Mouse (Mus musculus): ENCODE results near the gene Gm3448.

DNA sequence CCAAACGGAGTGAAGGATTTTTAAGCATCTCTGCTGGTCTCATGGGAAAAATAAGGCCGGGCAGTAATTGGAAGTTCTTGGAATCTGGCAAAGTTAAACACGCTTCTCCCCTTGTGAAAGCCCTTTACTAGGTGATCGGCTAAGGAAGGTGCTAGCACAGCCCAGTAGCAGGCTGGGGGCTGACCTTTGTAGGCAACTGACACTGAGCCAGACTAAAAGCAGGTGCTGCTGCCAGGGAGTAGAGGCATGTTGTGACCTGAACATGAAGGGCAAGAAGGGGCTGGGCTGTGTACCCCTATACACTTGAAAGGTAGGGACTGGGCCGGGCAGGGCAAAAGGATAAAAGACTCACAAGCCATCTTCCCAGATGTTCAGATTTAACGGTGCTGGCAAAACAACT is 19.0 kb upstream of the Gm3448 start:
- TF ChIP-seq CTCF (IDR thresholded peaks at IDR 0.05; ENCODE audit: control insufficient read depth, insufficient read depth, low read length) (no peak), POLR2A (IDR thresholded peaks at IDR 0.05; ENCODE audit: borderline replicate concordance, control insufficient read depth, low read depth, low read length) (no peak)
